Mouse (Mus musculus): Measurements from ENCODE around the gene Tgfb1. TPM values are rescaled to one million over a fixed set of nuclear protein-coding genes. Genes with fewer than 3 reads are reported as not detected.

The Tgfb1 gene
- polyA plus RNA-seq, 1 experiment from 2014 or later = 6.1 TPM

- Histone ChIP-seq H3K27ac (ENCODE audit: low read depth) (no peak overlapping the region), H3K36me3 (replicated peaks; ENCODE audit: insufficient read depth, low read length) (peaks cover 11% of the 10 kb centered on the region), H3K9ac (replicated peaks) (no peak overlapping the region), H3K27me3 (ENCODE audit: insufficient read depth, low read length) (peaks cover 9% of the 10 kb centered on the region), H3K4me3 (ENCODE audit: low read depth, low read length) (no peak overlapping the region), H3K4me1 (ENCODE audit: insufficient read depth) (peaks cover 7% of the 10 kb centered on the region; the same call in 1 of the 2 replicates), H3K4me2 (ENCODE audit: low read depth, low read length) (no peak overlapping the region), H3K9me3 (ENCODE audit: low read length) (no peaks in the 10 kb centered on the region)
- DNase-seq (no peak), ATAC-seq (no peak)
- TF ChIP-seq CTCF (IDR thresholded peaks at IDR 0.05; ENCODE audit: low read depth) = peak; percentile 51
- TF ChIP-seq EP300 (IDR thresholded peaks at IDR 0.05; ENCODE audit: low read depth) = no peak
- WGBS (ENCODE audit: insufficient replicate concordance) = 52% methylated on average over 4 of the region's 4 CpGs
Observed at GRCm38 (mm10) chr7:25672442-25672841, 14.4 kb upstream of the Tgfb1 start.

- Histone ChIP-seq H3K4me3 (ENCODE audit: low read depth, low read length) (no peak overlapping the region), H3K9me3 (ENCODE audit: low read length) (no peaks in the 10 kb centered on the region), H3K36me3 (replicated peaks; ENCODE audit: insufficient read depth, low read length) (no peaks in the 10 kb centered on the region; the same call in 1 of the 2 replicates), H3K4me2 (ENCODE audit: low read depth, low read length) (peak overlapping the region; percentile 72), H3K27me3 (ENCODE audit: insufficient read depth, low read length) (peaks cover 9% of the 10 kb centered on the region), H3K9ac (replicated peaks) (no peak overlapping the region), H3K27ac (ENCODE audit: low read depth) (no peak overlapping the region), H3K4me1 (ENCODE audit: insufficient read depth) (peaks cover 11% of the 10 kb centered on the region)
- DNase-seq (no peak), ATAC-seq (no peak)
- TF ChIP-seq EP300 (IDR thresholded peaks at IDR 0.05; ENCODE audit: low read depth) (no peak), CTCF (IDR thresholded peaks at IDR 0.05; ENCODE audit: low read depth) (no peak)
- 15% methylated on average over 9 of the region's 9 CpGs for WGBS (ENCODE audit: insufficient replicate concordance)
Observed at GRCm38 (mm10) chr7:25674297-25674696, 12.5 kb upstream of the Tgfb1 start.

GRCm38 (mm10) chr7:25674719-25675300 is 12.0 kb upstream of the Tgfb1 start, which contains the start of gene Tmem91:
Tmem91 (minus strand) TSS chr7:25675166.
- Histone ChIP-seq H3K36me3 (replicated peaks; ENCODE audit: insufficient read depth, low read length) (no peaks in the 10 kb centered on the region), H3K9ac (replicated peaks) (peak within 1 kb of the TSS; percentile 48), H3K4me1 (ENCODE audit: insufficient read depth) (peaks cover 14% of the 10 kb centered on the region), H3K27ac (ENCODE audit: low read depth) (no peak within 1 kb of the TSS), H3K27me3 (ENCODE audit: insufficient read depth, low read length) (peaks cover 9% of the 10 kb centered on the region), H3K4me3 (ENCODE audit: low read depth, low read length) (peak within 1 kb of the TSS; percentile 36), H3K9me3 (ENCODE audit: low read length) (no peaks in the 10 kb centered on the region), H3K4me2 (ENCODE audit: low read depth, low read length) (peak within 1 kb of the TSS; percentile 72)
- TF ChIP-seq EP300 (IDR thresholded peaks at IDR 0.05; ENCODE audit: low read depth) (no peak), CTCF (IDR thresholded peaks at IDR 0.05; ENCODE audit: low read depth) (no peak)
- DNase-seq (no peak), ATAC-seq (no peak)
- 1% methylated on average over 29 of the region's 29 CpGs for WGBS (ENCODE audit: insufficient replicate concordance)

DNA sequence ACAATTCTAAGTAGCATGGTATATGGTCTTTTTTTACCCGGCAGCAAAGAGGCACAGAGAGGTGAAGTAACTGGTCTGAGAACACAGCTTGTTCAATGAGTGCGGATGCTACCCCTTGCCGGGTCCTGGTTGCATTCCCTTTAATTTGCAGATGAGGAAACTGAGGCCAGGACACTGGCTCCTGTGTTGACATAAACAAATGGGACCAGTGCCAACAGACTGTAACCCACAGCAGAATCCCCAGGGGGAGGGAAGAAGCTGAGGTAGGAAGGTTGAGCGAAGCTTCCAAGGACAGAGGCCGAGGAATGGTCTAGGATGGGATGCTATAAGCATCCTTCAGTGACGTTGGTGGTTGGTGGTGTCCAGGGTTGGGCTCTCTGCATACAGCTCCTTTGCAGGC is 11.4 kb upstream of the Tgfb1 start:
- H3K36me3 ChIP-seq (replicated peaks; ENCODE audit: insufficient read depth, low read length) = no peaks in the 10 kb centered on the region
- H3K4me2 ChIP-seq (ENCODE audit: low read depth, low read length) = 0 out of 2 replicates have a peak overlapping the region, but pooled peaks have one; percentile 72
- H3K4me3 ChIP-seq (ENCODE audit: low read depth, low read length) = no peak overlapping the region
- H3K9ac ChIP-seq (replicated peaks) = no peak overlapping the region
- ATAC-seq (no peak), DNase-seq (no peak)
- H3K4me1 ChIP-seq (ENCODE audit: insufficient read depth) = peaks cover 18% of the 10 kb centered on the region
- H3K27ac ChIP-seq (ENCODE audit: low read depth) = no peak overlapping the region
- H3K9me3 ChIP-seq (ENCODE audit: low read length) = no peaks in the 10 kb centered on the region
- 56% methylated on average over 6 of the region's 6 CpGs for WGBS (ENCODE audit: insufficient replicate concordance)
- H3K27me3 ChIP-seq (ENCODE audit: insufficient read depth, low read length) = peaks cover 9% of the 10 kb centered on the region
- TF ChIP-seq CTCF (IDR thresholded peaks at IDR 0.05; ENCODE audit: low read depth) = no peak

DNA sequence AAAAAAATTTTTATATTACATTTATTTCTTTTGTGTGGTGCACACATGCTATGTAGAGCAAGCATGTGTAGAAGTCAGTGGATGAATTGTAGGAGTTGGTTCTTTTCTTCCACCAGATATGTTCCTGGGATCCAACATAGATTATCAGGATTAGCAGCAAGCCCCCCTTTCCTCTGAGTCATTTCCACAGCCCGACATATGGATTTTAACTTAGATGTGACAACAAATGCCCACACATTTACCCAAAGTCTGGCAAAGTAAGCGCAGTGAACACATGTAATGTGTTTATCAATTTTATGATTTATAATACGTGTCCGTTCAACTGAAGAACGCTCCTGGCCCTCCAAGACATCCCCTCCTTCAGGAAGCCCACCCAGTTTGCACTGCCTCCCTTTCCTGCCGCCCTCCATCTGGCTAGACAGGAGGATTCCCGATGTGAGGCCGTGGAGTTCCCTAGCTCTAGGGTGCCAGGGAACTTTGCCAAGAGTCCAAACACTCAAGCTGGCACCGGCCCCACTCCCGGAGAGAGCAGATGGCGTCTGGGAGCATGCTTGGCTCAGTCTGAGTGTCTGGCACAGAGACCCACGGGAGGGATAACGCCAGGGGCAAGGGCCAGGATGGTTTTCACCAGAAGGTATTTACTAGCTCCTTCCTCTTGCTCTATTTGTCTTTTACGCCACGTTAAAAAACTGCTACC is 10.6 kb upstream of the Tgfb1 start:
- H3K27ac ChIP-seq (ENCODE audit: low read depth) = no peak overlapping the region
- peaks cover 9% of the 10 kb centered on the region for H3K27me3 ChIP-seq (ENCODE audit: insufficient read depth, low read length)
- WGBS (ENCODE audit: insufficient replicate concordance) = 75% methylated on average over 15 of the region's 15 CpGs
- TF ChIP-seq EP300 (IDR thresholded peaks at IDR 0.05; ENCODE audit: low read depth) (no peak), CTCF (IDR thresholded peaks at IDR 0.05; ENCODE audit: low read depth) (no peak)
- peaks cover 21% of the 10 kb centered on the region for H3K4me1 ChIP-seq (ENCODE audit: insufficient read depth)
- no peak overlapping the region for H3K4me3 ChIP-seq (ENCODE audit: low read depth, low read length)
- no peaks in the 10 kb centered on the region for H3K9me3 ChIP-seq (ENCODE audit: low read length)
- no peak overlapping the region for H3K4me2 ChIP-seq (ENCODE audit: low read depth, low read length)
- DNase-seq (no peak), ATAC-seq (no peak)
- H3K36me3 ChIP-seq (replicated peaks; ENCODE audit: insufficient read depth, low read length) = no peaks in the 10 kb centered on the region
- H3K9ac ChIP-seq (replicated peaks) = no peak overlapping the region

GRCm38 (mm10) chr7:25677013-25677412 is 9.8 kb upstream of the Tgfb1 start:
- ATAC-seq (no peak), DNase-seq (no peak)
- H3K27me3 ChIP-seq (ENCODE audit: insufficient read depth, low read length) = peaks cover 9% of the 10 kb centered on the region
- no peaks in the 10 kb centered on the region for H3K9me3 ChIP-seq (ENCODE audit: low read length)
- H3K36me3 ChIP-seq (replicated peaks; ENCODE audit: insufficient read depth, low read length) = no peaks in the 10 kb centered on the region
- H3K4me1 ChIP-seq (ENCODE audit: insufficient read depth) = peaks cover 27% of the 10 kb centered on the region
- no peak overlapping the region for H3K9ac ChIP-seq (replicated peaks)
- H3K4me3 ChIP-seq (ENCODE audit: low read depth, low read length) = no peak overlapping the region
- WGBS (ENCODE audit: insufficient replicate concordance) = 87% methylated on average over 7 of the region's 7 CpGs
- no peak for TF ChIP-seq CTCF (IDR thresholded peaks at IDR 0.05; ENCODE audit: low read depth)
- no peak for TF ChIP-seq EP300 (IDR thresholded peaks at IDR 0.05; ENCODE audit: low read depth)
- H3K4me2 ChIP-seq (ENCODE audit: low read depth, low read length) = no peak overlapping the region
- H3K27ac ChIP-seq (ENCODE audit: low read depth) = no peak overlapping the region
